Mouse (Mus musculus): Measurements from ENCODE around the gene Chic2.

Chic2 gene

GRCm38 (mm10) chr5:75067125-75067756 lies 22.7 kb upstream of the Chic2 start:
- peak; percentile 75 for DNase-seq (ENCODE audit: extremely low spot score, low spot score)

DNA sequence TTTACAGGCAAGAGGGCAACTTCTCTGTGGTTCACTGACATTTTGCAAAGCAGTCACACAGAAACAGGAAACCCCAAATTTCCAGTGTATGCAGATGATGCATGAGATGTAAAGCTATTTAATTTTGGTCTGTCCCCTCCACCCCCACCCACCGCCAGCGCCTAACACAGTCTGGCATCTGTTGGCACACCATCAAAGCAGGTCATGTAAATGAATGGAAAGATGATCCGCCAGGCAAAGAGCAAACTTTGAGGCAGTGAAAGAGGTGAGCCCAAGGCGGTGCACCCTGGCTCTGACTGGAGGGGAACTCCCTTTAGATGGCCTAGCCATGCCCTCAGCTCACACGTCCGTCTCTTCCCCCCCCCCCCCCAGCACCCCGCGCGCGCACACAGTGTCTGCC lies 22.1 kb upstream of the Chic2 start:
- no peak for DNase-seq (ENCODE audit: extremely low spot score, low spot score)

- no peak for DNase-seq (ENCODE audit: extremely low spot score, low spot score)
These were observed 18.6 kb upstream of the Chic2 start for GRCm38 (mm10) chr5:75063177-75063576.

- no peak for DNase-seq (ENCODE audit: extremely low spot score, low spot score)
These were observed 6.5 kb upstream of the Chic2 start for GRCm38 (mm10) chr5:75051109-75051508.

DNA sequence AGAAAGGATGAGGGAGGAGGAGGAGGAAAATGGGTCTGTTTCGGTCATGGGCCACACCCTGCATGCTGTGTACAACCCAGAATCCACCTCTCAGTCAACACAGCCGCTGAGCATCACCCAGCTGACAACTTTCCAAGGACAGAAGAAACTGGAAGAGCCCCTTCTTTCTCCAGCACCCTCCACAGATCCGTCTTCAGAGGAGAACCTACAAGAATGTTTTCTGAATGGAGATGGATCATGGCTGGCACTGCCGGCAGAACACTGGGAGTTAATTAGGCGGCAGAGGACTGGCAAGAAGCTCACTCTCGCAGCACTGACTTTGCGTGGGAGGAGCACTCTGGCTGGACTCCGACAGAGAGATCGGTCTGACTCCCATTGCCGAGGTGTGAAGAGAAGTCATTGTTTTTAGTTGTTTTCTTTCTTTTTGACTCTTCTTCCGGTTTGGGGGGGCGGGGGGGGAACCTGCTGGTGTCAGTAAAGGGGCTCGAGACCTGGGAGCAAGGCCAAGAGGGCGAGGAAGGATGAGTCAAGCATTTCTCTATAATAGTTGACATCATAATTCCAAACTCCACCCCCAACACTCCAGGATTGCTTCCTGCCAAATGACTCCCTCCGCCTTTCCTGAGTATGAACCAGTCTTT lies 2.2 kb upstream of the Chic2 start:
- DNase-seq (ENCODE audit: extremely low spot score, low spot score): no peak

DNA sequence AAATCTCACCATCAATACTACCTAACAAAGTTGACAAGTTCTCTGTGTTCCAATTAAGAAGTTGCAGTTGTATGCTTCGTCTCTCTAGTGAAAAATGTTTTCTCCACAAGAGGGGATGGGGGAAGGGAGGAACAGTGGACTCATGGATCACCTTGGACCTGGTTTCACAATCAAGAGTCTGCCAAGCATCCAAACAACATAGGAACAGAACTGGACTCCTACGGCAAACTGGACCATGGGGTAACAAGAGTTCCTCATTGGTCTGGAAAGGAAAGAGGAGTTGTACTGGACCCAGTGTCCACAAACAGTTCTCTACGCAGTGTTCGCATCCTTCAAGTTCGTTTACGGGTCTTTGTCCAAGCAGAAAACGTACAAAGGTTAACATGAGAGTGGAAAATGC lies 797 bp upstream of the Chic2 start:
- DNase-seq (ENCODE audit: extremely low spot score, low spot score): no peak

GRCm38 (mm10) chr5:75043621-75044301 lies 813 bp downstream of the Chic2 start:
- no peak for DNase-seq (ENCODE audit: extremely low spot score, low spot score)

GRCm38 (mm10) chr5:75043011-75043445 lies 1.5 kb downstream of the Chic2 start:
- no peak for DNase-seq (ENCODE audit: extremely low spot score, low spot score)

DNA sequence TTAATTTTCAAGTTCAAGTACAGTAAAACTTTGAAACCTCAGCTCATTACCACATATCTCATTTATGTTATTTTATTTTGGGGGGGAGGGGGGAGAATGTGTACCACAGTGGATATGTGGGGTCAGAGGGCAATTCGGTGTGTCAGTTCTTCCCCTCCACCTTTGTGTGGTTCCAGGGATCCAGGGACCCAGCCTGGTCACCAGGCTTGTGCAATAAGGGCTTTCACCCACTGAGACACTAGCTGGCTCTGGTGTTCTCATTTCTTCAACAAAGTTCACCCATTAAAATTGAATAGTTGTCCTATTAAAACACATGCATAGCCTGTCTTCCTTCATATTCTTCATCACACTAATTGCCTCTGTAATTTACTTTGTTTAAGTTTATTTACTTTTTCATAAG lies 5.3 kb downstream of the Chic2 start:
- no peak for DNase-seq (ENCODE audit: extremely low spot score, low spot score)

DNA sequence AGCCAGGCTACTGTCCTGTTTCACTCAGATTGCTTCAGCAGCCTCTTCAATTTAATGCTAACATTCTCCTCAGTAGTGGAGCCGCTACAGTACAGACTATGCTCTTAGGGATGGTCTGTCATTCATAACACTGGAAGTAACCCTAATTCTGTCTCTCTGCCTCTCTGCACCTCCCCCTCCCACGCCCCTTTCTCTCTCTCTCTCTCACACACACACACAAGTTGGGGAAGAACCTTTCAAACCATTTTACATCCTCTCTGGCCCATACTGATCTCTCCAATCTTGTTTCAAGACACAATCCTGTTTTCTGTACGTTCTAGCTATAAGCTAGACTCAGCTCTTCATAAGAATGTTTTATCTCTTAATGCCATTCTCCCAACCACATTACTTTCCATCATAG lies 9.1 kb downstream of the Chic2 start:
- DNase-seq (ENCODE audit: extremely low spot score, low spot score): no peak

DNA sequence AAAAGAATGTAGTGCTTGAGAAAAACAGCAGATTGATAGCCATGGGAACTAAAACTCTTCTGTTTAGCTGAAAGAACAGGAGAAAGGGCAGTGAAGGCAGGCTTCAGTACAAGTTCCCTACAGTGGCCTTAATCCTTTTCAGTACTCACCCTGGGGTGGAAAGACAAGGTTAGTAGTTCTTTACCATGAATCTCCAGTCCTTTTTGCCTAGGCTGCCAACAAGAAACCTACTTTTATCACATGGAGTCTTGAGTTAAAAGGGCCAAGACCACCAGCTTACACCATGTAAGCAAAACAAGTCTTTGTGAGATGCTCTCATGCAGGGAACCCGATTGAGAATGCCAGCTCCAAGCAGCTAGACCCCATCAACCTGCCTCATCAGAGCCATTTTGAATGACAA lies 29.8 kb downstream of the Chic2 start:
- no peak for DNase-seq (ENCODE audit: extremely low spot score, low spot score)

GRCm38 (mm10) chr5:75012771-75013421 lies 31.7 kb downstream of the Chic2 start:
- no peak for DNase-seq (ENCODE audit: extremely low spot score, low spot score)

DNA sequence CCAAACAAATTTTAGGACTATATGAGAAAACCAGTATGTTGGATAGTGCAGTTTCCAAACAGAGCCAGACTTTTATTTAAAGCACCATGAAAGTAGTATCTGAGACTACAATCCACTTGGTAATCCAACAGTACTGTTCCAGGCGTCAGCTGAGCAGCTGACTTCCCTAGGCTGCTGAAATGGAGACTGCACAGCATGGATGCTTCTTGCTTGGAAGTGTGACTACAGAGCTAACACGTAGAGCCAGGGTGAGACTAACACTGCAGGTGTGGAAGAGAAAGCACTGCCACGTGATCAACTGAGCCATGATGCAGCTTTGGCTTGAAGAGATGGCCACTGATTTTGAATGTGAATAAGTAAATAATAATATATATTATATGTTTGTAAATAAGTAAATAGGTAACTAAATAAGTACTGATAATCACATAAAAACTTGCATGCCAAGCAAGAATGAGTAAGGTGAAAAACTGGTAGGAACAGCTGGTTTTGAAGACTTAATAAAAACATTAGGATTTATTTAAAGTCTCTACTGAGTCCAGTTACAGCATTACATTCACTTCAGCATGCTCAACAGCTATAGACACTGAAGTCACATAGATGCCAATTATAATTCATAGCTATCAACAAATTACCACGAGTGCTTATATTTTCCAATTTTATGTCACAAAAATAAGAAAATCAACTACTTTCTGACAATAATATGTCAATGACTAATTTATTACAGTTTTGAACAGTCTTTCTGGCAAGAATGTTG lies 32.4 kb downstream of the Chic2 start:
- no peak for DNase-seq (ENCODE audit: extremely low spot score, low spot score)

- no peak for DNase-seq (ENCODE audit: extremely low spot score, low spot score)
These were observed 39.8 kb downstream of the Chic2 start for GRCm38 (mm10) chr5:75004755-75005154.

DNA sequence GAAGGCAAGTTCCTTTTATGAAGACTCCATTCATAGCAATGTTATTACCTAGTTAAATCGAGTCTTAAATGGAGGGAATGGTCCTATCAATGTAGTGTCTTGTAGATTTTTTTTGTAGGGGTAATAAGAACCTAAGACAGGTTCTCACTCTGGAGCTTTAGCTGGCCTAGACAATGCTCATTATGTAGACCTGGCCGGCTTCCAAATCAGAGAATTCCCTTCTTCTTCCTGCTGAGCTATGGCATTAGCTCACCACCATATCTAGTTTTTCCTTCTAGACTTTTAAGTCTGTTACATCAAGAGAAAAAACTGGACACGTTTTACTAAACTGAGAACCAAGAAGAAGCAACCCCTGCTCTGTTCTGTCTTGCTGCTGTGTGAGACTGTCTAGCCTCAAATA lies 42.5 kb downstream of the Chic2 start:
- DNase-seq (ENCODE audit: extremely low spot score, low spot score): no peak

DNA sequence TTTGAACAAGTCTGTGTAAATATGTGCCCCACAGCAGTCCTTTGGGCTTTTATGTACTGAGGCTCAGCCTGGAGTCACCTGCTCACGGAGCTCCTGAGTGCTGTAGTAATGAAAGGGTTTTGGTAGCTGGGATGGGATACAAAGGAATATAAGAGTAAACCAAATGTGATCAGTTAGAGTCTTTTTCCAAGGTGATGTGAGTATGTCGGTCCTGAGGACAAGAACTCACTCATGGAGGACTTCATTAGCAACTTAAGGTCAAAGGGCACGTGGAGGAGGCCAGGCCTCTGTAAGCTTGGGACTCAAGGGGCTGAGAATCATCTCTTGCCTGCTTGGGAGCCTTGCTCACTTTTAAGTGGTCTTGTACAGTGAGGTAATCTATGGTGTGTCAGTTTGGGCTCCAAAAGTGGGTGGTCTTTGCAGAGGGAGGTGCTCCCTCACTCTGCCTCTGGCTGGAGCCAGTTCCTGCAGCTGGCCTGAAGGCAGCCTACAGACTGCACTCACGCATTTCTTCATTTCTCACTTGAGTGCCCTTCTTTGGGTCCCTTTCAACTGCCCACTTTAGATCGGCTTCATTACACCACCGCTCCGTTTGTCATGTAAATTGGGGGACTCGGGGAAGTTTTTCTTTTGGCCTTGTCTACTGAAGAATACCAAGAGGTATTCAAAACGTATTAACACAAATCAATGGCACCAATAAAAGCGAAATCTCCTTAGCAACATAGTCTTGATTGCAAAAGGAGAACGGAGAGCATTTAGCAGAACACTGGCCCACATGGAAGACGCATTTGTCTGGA lies 45.7 kb downstream of the Chic2 start:
- no peak for DNase-seq (ENCODE audit: extremely low spot score, low spot score)

- DNase-seq (ENCODE audit: extremely low spot score, low spot score): no peak
These were observed 49.6 kb downstream of the Chic2 start for GRCm38 (mm10) chr5:74994947-74995346.

- no peak for DNase-seq (ENCODE audit: extremely low spot score, low spot score)
These were observed 60.5 kb downstream of the Chic2 start for GRCm38 (mm10) chr5:74984101-74984500.

DNA sequence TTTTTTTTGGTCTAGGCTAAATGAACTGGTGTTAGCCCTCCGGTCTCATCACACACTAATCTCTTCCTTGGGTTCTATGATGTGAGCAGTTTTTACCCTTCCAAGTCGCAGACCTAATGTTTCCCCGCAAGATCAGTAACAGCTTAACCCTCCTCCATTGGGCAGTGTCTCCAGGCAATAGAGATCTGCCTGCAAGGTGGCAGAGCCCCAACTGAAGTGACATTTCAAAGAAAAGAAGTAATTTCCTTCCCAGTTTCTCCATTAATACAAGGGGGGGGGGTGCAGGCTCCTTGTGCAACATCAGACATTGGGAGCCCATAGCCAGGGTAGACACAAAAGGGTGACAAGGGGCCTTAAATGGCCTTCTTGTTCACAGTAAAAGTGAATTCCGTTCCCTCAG lies 64.0 kb downstream of the Chic2 start:
- DNase-seq (ENCODE audit: extremely low spot score, low spot score): no peak

GRCm38 (mm10) chr5:74980154-74980553 lies 64.4 kb downstream of the Chic2 start:
- DNase-seq (ENCODE audit: extremely low spot score, low spot score): no peak

DNA sequence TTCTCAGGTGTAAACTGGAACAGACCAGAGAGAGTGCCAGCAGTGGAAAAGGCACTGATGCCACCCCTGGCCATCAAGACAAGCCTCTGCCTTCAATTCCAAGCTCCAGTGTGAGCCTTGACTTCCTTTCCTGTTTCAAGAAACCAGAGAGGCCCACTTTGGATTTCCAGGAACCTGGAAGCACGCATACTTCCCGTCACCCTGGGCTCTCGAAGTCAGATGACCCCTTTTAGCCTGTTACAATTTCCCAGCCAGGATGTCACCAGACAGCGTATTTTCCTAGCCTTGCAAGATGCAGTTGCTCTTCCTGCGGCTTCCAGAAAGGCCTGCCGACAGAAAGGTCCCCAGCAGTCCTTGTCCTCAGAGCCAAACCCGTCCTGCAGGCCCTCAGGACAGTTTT lies 65.0 kb downstream of the Chic2 start:
- DNase-seq (ENCODE audit: extremely low spot score, low spot score): no peak

Data from neural tube, embryonic 10.5 days (tissue).